Mouse (Mus musculus): ENCODE measurements around the gene Usp18. TPM values are rescaled to one million over a fixed set of nuclear protein-coding genes. Genes with fewer than 3 reads are reported as not detected.

The Usp18 gene
- 1.8 and 2.6 TPM in 2 replicates for polyA plus RNA-seq (2015; fragmentation: Nextera tagmentation; extraction: Ambion mirVana)

DNA sequence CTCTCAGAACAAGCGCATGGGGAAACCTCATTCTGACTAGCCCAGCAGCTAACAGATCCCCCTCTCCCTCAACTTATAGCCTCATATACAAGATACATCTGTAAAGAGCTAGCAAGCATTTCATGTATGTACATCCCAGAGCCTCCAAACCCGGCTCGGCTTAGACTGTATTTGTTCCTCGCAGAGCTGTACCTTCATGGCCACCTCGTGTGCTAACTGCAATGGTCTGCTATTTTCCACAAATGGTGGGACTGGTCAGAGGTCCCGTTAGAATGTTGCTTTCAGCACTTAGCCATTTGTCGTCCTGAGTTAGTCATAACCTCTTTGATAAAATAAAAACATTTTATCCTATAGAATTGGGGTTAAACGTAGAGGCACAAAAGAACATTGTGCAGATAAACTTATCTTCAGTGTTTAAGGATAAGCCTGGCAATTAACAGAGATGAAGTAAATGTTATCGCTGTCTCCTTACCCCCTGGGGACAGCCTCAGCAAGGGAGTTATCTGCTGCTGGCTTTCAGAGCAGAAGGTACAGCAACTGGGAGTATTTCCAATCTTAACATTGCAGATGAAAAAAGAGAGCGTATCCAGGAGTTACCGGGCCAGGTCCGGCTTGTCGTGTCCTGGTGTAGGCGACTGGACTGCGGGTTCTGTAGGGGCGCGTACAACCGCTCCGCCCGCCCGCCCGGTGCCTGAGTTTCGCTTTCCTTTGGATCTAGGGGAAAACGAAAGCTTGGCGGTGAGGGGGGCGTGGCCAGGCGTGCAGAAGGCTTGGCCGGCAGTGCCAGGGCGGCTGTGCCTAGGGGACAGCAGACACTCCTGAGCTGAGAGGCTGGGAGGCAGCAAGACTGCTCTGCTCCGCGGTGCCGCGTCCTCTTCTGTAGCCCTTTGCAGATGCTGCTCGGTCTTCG lies at the start of gene Usp18:
TSS of gene Usp18 (plus strand) at position 780 of the 910 bp plus-strand sequence.
- Histone ChIP-seq H3K36me3 (no peaks in the 10 kb centered on the region), H3K4me1 (peaks cover 6% of the 10 kb centered on the region), H3K4me2 (peak within 1 kb of the TSS; percentile 82), H3K9ac (peak within 1 kb of the TSS; percentile 82), H3K27me3 (replicated peaks) (peaks cover 35% of the 10 kb centered on the region), H3K4me3 (peak within 1 kb of the TSS; percentile 78), H3K9me3 (no peaks in the 10 kb centered on the region), H3K27ac (replicated peaks) (no peak within 1 kb of the TSS)
- peak; percentile 83 for ATAC-seq (ENCODE audit: extremely low read depth, insufficient number of reproducible peaks, low FRiP score, low TSS enrichment)
- WGBS = 5% methylated on average over 34 of the region's 35 CpGs

DNA sequence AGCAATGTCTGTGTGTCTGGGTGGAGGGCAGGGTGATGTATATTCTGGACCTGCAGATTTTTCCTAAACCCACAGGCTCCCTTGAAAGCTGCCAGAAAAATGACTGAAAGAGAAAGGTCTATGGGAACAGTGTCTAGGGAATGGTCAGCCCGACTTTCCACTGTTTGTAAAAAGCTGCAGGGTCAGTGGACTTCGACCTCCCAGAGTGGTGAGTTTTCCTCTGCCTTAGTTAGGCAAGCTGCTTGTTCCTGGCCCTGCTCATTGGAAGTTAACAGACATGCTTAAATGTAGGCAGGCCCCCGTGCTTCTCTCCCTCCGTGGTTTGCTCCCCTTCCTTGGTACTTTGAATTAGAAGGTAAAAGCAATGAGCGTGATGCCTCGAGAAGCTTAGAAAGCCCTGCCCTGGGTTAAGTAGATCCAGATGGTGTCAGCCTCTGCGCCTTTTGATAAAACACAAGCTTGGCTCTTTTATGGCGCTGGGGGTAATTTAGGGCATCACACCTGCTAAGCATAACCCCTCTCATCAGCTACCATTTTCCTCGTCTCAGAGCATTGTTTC lies 47.8 kb upstream of the Usp18 start:
- no peak overlapping the region for H3K27ac ChIP-seq (replicated peaks)
- ATAC-seq (ENCODE audit: extremely low read depth, insufficient number of reproducible peaks, low FRiP score, low TSS enrichment) = no peak
- H3K9me3 ChIP-seq = no peaks in the 10 kb centered on the region
- H3K27me3 ChIP-seq (replicated peaks) = no peaks in the 10 kb centered on the region
- H3K4me1 ChIP-seq = peaks cover 16% of the 10 kb centered on the region
- H3K4me3 ChIP-seq = no peak overlapping the region
- H3K9ac ChIP-seq = no peak overlapping the region
- H3K36me3 ChIP-seq = peaks cover 29% of the 10 kb centered on the region
- WGBS = 57% methylated on average over 9 of the region's 9 CpGs
- H3K4me2 ChIP-seq = no peak overlapping the region

DNA sequence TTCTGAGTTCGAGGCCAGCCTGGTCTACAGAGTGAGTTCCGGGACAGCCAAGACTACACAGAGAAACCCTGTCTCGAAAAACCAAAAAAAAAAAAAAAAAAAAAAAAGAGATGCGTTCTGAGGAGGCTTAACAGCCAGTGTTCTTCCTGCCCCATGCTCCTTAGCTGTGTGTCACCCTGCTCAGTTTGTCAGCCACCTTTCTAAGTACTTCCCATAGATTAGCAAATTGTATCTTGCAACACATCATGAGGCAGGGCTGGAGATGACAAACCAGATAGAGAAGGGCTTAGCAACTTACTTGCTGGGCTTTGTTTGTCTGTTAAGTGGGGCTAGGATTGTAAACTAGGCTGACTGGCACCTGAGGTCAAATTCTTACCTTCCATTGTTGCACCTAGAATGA lies 45.2 kb upstream of the Usp18 start:
- Histone ChIP-seq H3K4me2 (no peak overlapping the region), H3K4me3 (no peak overlapping the region), H3K9ac (no peak overlapping the region), H3K27ac (replicated peaks) (no peak overlapping the region), H3K9me3 (no peaks in the 10 kb centered on the region), H3K27me3 (replicated peaks) (no peaks in the 10 kb centered on the region), H3K4me1 (0 out of 2 replicates have a peak, but pooled peaks cover 2% of the 10 kb centered on the region), H3K36me3 (peaks cover 9% of the 10 kb centered on the region)
- no peak for ATAC-seq (ENCODE audit: extremely low read depth, insufficient number of reproducible peaks, low FRiP score, low TSS enrichment)
- WGBS = 72% methylated on average over 3 of the region's 4 CpGs

DNA sequence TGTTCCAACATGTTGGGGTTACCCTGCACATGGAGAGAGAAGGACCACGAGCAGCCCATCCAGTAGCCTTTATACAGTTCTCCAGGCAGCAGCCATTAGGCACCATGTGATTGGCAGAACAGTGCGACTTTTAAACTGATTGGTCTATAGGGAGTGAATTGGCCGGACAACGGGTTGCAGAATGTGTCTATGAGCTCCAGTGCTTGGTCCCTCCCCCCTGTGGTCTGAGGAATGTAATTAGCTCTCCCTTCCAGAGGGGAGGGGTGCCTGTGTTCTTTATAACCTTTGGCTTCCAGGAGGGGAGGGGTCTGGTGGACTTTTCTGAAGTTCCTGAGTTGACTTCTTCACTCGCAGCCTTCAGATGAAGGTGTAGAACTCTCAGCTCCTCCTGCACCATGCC lies 43.7 kb upstream of the Usp18 start:
- 71% methylated on average over 5 of the region's 5 CpGs for WGBS
- Histone ChIP-seq H3K27me3 (replicated peaks) (no peaks in the 10 kb centered on the region), H3K4me3 (no peak overlapping the region), H3K9ac (no peak overlapping the region), H3K9me3 (no peaks in the 10 kb centered on the region), H3K4me2 (no peak overlapping the region), H3K4me1 (no peaks in the 10 kb centered on the region), H3K27ac (replicated peaks) (no peak overlapping the region), H3K36me3 (peaks cover 8% of the 10 kb centered on the region)
- ATAC-seq (ENCODE audit: extremely low read depth, insufficient number of reproducible peaks, low FRiP score, low TSS enrichment) = no peak

DNA sequence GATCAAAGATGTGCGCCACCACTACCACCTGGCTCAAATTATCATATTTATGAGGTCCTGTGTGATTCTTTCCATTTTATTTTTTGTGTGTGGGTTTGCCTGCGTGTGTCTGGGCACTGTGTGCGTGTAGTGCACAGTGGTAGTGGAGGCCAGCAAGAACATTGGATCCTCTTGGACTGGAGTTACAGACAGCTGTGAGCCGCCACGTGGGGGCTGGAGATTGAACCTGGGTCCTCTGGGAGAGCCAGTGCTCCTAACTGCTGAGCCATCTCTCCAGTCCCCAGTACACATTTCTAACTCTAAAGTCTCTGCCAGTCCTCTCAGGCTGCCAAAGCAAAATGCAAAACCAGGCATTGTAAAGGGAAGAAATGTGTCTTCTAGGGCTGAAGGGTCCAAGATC lies 39.2 kb upstream of the Usp18 start:
- peaks cover 14% of the 10 kb centered on the region for H3K4me1 ChIP-seq
- H3K4me2 ChIP-seq = no peak overlapping the region
- H3K27me3 ChIP-seq (replicated peaks) = peaks cover 29% of the 10 kb centered on the region
- no peak for ATAC-seq (ENCODE audit: extremely low read depth, insufficient number of reproducible peaks, low FRiP score, low TSS enrichment)
- 72% methylated on average over 5 of the region's 5 CpGs for WGBS
- H3K4me3 ChIP-seq = no peak overlapping the region
- 0 out of 2 replicates have a peak, but pooled peaks cover 3% of the 10 kb centered on the region for H3K36me3 ChIP-seq
- no peaks in the 10 kb centered on the region for H3K9me3 ChIP-seq
- H3K27ac ChIP-seq (replicated peaks) = no peak overlapping the region
- H3K9ac ChIP-seq = no peak overlapping the region

DNA sequence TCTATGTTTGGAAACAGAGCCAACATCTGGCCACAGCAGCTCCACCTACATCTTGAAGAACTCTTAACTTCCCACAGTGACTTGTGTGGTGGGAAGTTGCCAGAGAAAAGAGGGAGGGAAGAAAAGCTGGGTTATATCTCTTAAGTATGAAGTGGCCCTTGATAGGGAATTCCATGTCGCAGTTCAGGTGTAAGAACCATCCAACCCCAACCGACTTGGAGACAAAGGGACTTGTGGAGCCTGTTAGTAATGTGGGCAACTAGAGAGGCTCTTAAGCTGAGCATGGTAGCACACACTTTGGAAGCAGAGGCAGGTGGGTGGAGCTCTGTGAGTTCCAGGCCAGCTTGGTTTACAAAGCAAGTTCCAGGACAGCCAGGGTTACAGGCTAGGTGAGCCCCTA lies 36.1 kb upstream of the Usp18 start:
- no peak for ATAC-seq (ENCODE audit: extremely low read depth, insufficient number of reproducible peaks, low FRiP score, low TSS enrichment)
- 59% methylated on average over 2 of the region's 2 CpGs for WGBS
- Histone ChIP-seq H3K4me3 (no peak overlapping the region), H3K9me3 (no peaks in the 10 kb centered on the region), H3K27ac (replicated peaks) (no peak overlapping the region), H3K4me2 (no peak overlapping the region), H3K27me3 (replicated peaks) (peaks cover 50% of the 10 kb centered on the region), H3K9ac (no peak overlapping the region), H3K36me3 (no peaks in the 10 kb centered on the region), H3K4me1 (peaks cover 19% of the 10 kb centered on the region)

DNA sequence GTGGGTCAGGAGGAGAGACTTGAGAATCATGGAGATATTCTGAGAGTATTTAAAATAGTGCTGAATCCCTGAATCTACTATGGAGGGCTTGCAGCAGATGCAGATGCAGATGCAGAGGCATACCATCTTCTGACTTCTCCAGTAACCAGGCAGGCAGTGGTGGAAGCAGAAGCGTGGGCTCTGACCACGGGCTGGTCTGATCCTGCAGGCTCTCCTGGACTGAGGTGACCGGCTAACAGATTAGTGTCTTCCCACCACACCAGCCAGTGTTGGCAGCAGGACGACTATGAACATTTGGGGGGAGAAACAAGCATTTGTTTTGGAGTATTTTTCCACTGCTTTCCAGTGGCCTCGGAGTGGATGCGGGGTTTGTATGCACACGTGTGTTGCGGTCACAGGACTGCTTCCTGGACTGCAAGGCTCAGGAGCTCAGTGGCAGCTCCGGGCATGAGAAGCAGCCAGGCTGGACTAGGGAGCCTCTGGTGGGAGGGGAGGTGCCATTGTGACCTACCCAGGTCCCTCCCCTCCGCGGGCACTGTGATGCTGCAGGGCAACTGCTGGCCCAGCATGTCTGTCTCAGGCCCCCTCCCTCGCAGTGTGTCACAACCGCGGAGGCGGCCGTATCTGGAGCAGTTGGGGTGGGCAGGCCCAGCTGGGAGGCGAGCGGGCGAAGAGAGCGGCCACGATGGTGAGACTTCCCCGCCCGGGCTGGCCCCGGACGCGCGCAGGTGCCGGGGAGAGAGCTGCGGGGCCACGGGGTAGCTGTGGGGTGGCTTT lies 35.4 kb upstream of the Usp18 start, which contains the start of gene Tuba8:
TSS of gene Tuba8 (plus strand) at position 548 of the 777 bp plus-strand sequence.
- H3K27me3 ChIP-seq (replicated peaks) = peaks cover 50% of the 10 kb centered on the region
- H3K4me1 ChIP-seq = peaks cover 22% of the 10 kb centered on the region
- H3K9ac ChIP-seq = peak within 1 kb of the TSS; percentile 74
- H3K36me3 ChIP-seq = no peaks in the 10 kb centered on the region
- H3K9me3 ChIP-seq = no peaks in the 10 kb centered on the region
- peak within 1 kb of the TSS; percentile 55 for H3K4me3 ChIP-seq
- H3K4me2 ChIP-seq = peak within 1 kb of the TSS; percentile 87
- WGBS = 5% methylated on average over 30 of the region's 30 CpGs
- H3K27ac ChIP-seq (replicated peaks) = no peak within 1 kb of the TSS
- no peak for ATAC-seq (ENCODE audit: extremely low read depth, insufficient number of reproducible peaks, low FRiP score, low TSS enrichment)

DNA sequence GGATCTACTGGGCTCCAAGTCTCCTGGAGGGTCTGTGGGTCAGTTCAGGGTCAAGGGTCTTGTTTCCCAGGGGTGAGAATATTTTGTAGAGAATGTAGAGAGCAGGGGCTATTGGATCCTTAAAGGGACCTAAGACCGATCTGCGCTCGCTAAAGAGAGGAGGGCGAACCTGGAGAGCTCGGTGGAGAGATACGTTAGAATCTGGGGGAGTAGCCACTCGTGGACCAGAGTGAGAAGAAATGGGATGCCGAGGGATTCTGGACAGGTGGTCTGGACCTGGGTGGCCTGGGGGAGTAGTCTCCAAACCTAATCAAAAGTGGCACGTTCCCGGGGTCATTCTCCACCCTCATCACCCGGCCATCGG lies 34.8 kb upstream of the Usp18 start:
- no peak for ATAC-seq (ENCODE audit: extremely low read depth, insufficient number of reproducible peaks, low FRiP score, low TSS enrichment)
- H3K9me3 ChIP-seq = no peaks in the 10 kb centered on the region
- no peak overlapping the region for H3K27ac ChIP-seq (replicated peaks)
- H3K36me3 ChIP-seq = no peaks in the 10 kb centered on the region
- peak overlapping the region; percentile 87 for H3K4me2 ChIP-seq
- H3K27me3 ChIP-seq (replicated peaks) = peaks cover 50% of the 10 kb centered on the region
- H3K9ac ChIP-seq = peak overlapping the region; percentile 74
- peak overlapping the region; percentile 55 for H3K4me3 ChIP-seq
- peaks cover 22% of the 10 kb centered on the region for H3K4me1 ChIP-seq
- WGBS = 2% methylated on average over 12 of the region's 12 CpGs

DNA sequence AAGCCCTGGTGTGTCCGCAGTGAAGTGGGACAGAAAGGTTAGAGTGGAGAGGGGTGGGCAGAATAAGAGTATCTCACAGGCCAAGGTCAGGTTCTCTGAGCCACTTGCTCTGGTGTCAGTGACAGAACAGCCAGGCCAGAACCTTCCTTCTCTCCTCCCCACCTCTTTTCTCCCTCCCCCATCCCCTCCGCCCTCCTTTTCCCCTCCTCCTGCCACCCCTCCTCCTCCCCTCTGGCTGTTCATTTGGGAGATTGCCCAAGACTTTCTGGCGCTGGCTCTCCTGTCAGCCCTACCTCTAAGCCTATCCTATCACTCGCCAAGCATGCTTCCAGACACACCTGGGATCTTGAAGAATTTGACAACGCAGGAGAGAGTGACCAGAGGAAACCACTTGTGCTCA lies 34.0 kb upstream of the Usp18 start:
- 0 out of 2 replicates have a peak overlapping the region, but pooled peaks have one; percentile 74 for H3K9ac ChIP-seq
- H3K4me3 ChIP-seq = peak overlapping the region; percentile 55
- peaks cover 22% of the 10 kb centered on the region for H3K4me1 ChIP-seq
- H3K4me2 ChIP-seq = peak overlapping the region; percentile 87
- H3K27me3 ChIP-seq (replicated peaks) = peaks cover 57% of the 10 kb centered on the region
- H3K36me3 ChIP-seq = no peaks in the 10 kb centered on the region
- H3K9me3 ChIP-seq = no peaks in the 10 kb centered on the region
- 12% methylated on average over 5 of the region's 5 CpGs for WGBS
- no peak overlapping the region for H3K27ac ChIP-seq (replicated peaks)
- ATAC-seq (ENCODE audit: extremely low read depth, insufficient number of reproducible peaks, low FRiP score, low TSS enrichment) = no peak

DNA sequence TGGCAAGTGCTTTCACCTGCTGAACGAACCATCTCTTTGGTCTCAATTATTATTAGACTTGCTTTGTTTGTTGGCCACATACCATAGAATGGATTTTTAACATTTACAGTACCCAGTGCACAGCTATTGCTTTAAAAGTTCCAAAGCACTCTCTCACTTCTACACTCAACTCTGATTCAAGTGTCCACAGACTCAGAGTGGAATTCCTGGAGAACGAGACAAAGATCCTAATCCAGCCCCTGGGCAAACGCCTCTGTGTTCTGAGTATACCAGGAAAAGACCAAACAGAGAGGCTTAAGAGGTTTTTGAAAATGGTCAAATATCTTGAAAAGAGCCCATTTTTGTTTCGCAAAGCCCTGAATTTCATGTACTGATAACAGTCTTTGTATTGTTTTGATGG lies 32.7 kb upstream of the Usp18 start:
- Histone ChIP-seq H3K9ac (no peak overlapping the region), H3K4me2 (no peak overlapping the region), H3K36me3 (no peaks in the 10 kb centered on the region), H3K4me3 (no peak overlapping the region), H3K9me3 (no peaks in the 10 kb centered on the region), H3K27ac (replicated peaks) (no peak overlapping the region), H3K27me3 (replicated peaks) (peaks cover 63% of the 10 kb centered on the region), H3K4me1 (peaks cover 22% of the 10 kb centered on the region)
- no peak for ATAC-seq (ENCODE audit: extremely low read depth, insufficient number of reproducible peaks, low FRiP score, low TSS enrichment)
- WGBS = 57% methylated on average over 4 of the region's 4 CpGs

DNA sequence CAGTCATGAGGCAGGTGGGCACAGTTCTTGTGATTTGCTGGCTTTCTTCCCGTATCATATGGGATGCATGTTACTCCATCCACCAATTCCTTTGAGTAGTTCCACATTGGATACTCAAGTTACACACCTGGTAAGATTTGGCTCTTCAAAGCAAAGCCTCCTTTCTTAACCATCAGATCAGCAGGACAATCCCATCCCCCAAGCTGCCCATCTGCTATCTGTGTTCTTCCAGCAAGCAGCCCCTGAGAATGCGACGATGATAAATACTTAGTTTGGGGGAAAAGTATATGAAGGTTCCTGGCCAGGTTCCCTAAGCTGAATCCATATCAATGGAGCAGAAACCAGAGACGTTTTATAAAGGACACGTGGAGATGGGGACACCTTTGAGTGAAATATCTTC lies 31.5 kb upstream of the Usp18 start:
- H3K9ac ChIP-seq = no peak overlapping the region
- H3K27ac ChIP-seq (replicated peaks) = no peak overlapping the region
- H3K4me3 ChIP-seq = no peak overlapping the region
- H3K4me2 ChIP-seq = no peak overlapping the region
- H3K27me3 ChIP-seq (replicated peaks) = peaks cover 57% of the 10 kb centered on the region
- no peak for ATAC-seq (ENCODE audit: extremely low read depth, insufficient number of reproducible peaks, low FRiP score, low TSS enrichment)
- 64% methylated on average over 5 of the region's 5 CpGs for WGBS
- no peaks in the 10 kb centered on the region for H3K36me3 ChIP-seq
- no peaks in the 10 kb centered on the region for H3K9me3 ChIP-seq
- peaks cover 22% of the 10 kb centered on the region for H3K4me1 ChIP-seq
